Mouse (Mus musculus) heart, adult 2 months (tissue): ENCODE measurements at regions not wholly inside any gene's neighbourhood (a gene's known extent, or its start where the extent isn't known, plus 50 kb on each side); places are given as distances from the start of the nearest gene placed in this dataset.

Experiments used
- CTCF ChIP-seq: fragments of 200-600 bp; IDR thresholded peaks from 2 replicates; pipeline ENCODE4 v1.8.1; 2022; ENCODE audit warnings: antibody characterized with exemption, mild to moderate bottlenecking, moderate library complexity
- EP300 ChIP-seq: fragments of 200-500 bp; IDR thresholded peaks from 2 replicates; pipeline ENCODE4 v1.6.1; 2011; ENCODE audit warnings: low read depth, low read length, control low read depth; ENCODE audit not compliant: insufficient read depth

DNA sequence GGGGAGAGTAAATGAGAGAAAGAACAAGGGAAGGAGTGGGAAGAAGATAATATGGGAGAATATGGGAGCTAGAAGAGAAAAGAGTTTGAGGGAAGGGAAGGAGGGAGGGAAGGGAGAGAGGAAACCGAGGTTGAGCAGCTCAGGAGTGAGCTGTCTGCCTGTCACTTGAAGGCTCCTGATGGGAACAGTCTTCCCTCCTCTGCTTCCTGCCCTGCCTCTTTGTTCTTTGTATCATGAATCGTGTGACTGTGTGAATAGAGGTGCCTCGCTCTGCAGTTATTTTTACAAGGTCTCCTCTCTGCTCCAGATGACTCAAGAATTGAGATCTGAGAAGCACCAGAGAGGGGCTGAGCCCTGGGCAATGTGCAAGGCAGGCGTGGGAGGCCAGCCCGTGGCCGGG is 92.0 kb upstream of the Mrps10 start:
- no peak for TF ChIP-seq EP300
- no peak for TF ChIP-seq CTCF
